ENCODE assay signal across 29 mouse cellular contexts in the genomic region with DNA sequence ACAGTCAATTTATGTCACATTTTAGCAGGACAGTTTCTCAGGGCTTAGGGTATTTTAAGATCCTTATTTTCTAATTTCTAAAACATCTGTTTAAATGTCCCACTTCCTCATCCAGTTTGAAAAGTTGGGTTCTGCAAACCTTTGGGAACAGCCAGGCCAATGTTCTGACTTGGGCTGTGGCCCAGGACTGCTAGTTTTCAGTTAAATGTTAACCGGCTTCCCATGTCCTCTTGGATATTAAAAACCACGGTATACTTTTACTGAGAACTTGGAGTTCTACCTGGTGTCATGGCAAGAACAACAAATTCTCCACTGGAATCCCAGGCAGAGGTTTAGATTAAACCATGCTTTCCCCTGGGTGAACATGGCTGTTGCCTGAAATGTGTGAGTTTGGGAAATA.
DNase-seq lines count a peak whose midpoint lies in the region; ATAC-seq and TF ChIP-seq lines count a peak whose summit lies in the region.
"Had no signal": no experiment of that assay in that cellular context is flagged by ENCODE, and none has a peak within 500 bp of the region (broad histone marks: within the 10 kb centered on the region; RNA-seq: fewer than 3 reads in every experiment).

No protein-coding gene starts in this region.

- H3K27ac ChIP-seq in gastrocnemius, adult 2 months, result peak overlapping the region; percentile 67
- H3K27ac ChIP-seq in kidney, adult 2 months (ENCODE audit: insufficient read depth, low read depth, low read length), result no peak overlapping the region; the same call in 1 of the 2 replicates
- H3K27ac ChIP-seq in liver, adult 2 months (replicated peaks; ENCODE audit: insufficient read depth, low read depth, low read length), result no peak overlapping the region
- H3K27ac ChIP-seq in liver, embryonic 12.5 days, result no peak overlapping the region
- H3K27ac ChIP-seq: embryonic facial prominence, embryonic 12.5 days; embryonic facial prominence, embryonic 15.5 days; heart, embryonic 15.5 days; hindbrain, embryonic 10.5 days; hindbrain, embryonic 13.5 days had no signal

- H3K4me3 ChIP-seq in gastrocnemius, adult 2 months, result no peak overlapping the region
- no peak overlapping the region for H3K4me3 ChIP-seq in kidney, adult 2 months (ENCODE audit: insufficient read depth, low read depth, low read length)
- no peak overlapping the region for H3K4me3 ChIP-seq in liver, adult 2 months (ENCODE audit: insufficient read depth, low read depth, low read length)
- H3K4me3 ChIP-seq in liver, embryonic 12.5 days, result no peak overlapping the region
- H3K4me3 ChIP-seq: embryonic facial prominence, embryonic 12.5 days; embryonic facial prominence, embryonic 15.5 days; heart, embryonic 12.5 days; heart, embryonic 15.5 days; hindbrain, embryonic 10.5 days; hindbrain, embryonic 13.5 days had no signal

- TF ChIP-seq POLR2A in kidney, adult 2 months (IDR thresholded peaks at IDR 0.05; ENCODE audit: low read depth, low read length), result no peak
- no peak for TF ChIP-seq POLR2A in liver, adult 2 months (IDR thresholded peaks at IDR 0.05; ENCODE audit: extremely low read depth, insufficient read depth, low read length)

- H3K9me3 ChIP-seq in liver, embryonic 12.5 days (replicated peaks), result no peaks in the 10 kb centered on the region
- H3K9me3 ChIP-seq: embryonic facial prominence, embryonic 12.5 days; embryonic facial prominence, embryonic 15.5 days; G1E; heart, embryonic 12.5 days; heart, embryonic 15.5 days; hindbrain, embryonic 10.5 days; hindbrain, embryonic 13.5 days had no signal

- no peaks in the 10 kb centered on the region; the same call in 1 of the 2 replicates for H3K27me3 ChIP-seq in kidney, adult 2 months (replicated peaks; ENCODE audit: control insufficient read depth, insufficient read depth, low read length)
- no peaks in the 10 kb centered on the region for H3K27me3 ChIP-seq in liver, adult 2 months (ENCODE audit: control insufficient read depth, insufficient read depth, low read length)
- H3K27me3 ChIP-seq in liver, embryonic 12.5 days (replicated peaks), result no peaks in the 10 kb centered on the region
- H3K27me3 ChIP-seq: CH12.LX; embryonic facial prominence, embryonic 12.5 days; embryonic facial prominence, embryonic 15.5 days; heart, embryonic 12.5 days; heart, embryonic 15.5 days; hindbrain, embryonic 13.5 days; Patski had no signal

- no peak for ATAC-seq in liver, embryonic 12.5 days
- ATAC-seq: forebrain, embryonic 14.5 days; forebrain, postnatal 0 days; hindbrain, embryonic 16.5 days; Patski had no signal

- H3K9ac ChIP-seq in liver, adult 2 months (ENCODE audit: low read depth, low read length), result no peak overlapping the region
- no peak overlapping the region for H3K9ac ChIP-seq in liver, embryonic 12.5 days
- H3K9ac ChIP-seq: embryonic facial prominence, embryonic 12.5 days; embryonic facial prominence, embryonic 15.5 days; forebrain, postnatal 0 days; heart, embryonic 12.5 days; heart, embryonic 15.5 days; hindbrain, embryonic 13.5 days had no signal

- intact Hi-C loops in gastrocnemius, adult 2 months (cut with DNase I), result no loop called here
- intact Hi-C loops in gastrocnemius, postnatal 14 days (cut with DNase I; ENCODE audit: low total_unique reads), result no loop called here

- no peaks in the 10 kb centered on the region for H3K36me3 ChIP-seq in kidney, adult 2 months (ENCODE audit: control insufficient read depth, insufficient read depth, low read length)
- H3K36me3 ChIP-seq in liver, adult 2 months (ENCODE audit: control insufficient read depth, insufficient read depth, low read length), result no peaks in the 10 kb centered on the region
- H3K36me3 ChIP-seq in liver, embryonic 12.5 days, result no peaks in the 10 kb centered on the region
- H3K36me3 ChIP-seq: embryonic facial prominence, embryonic 12.5 days; embryonic facial prominence, embryonic 15.5 days; G1E; heart, embryonic 12.5 days; heart, embryonic 15.5 days; hindbrain, embryonic 10.5 days; hindbrain, embryonic 13.5 days had no signal

- peaks cover 14% of the 10 kb centered on the region for H3K4me1 ChIP-seq in kidney, adult 2 months (ENCODE audit: control insufficient read depth, insufficient read depth, low read length)
- peaks cover 3% of the 10 kb centered on the region; the same call in 1 of the 2 replicates for H3K4me1 ChIP-seq in liver, adult 2 months (ENCODE audit: control insufficient read depth, insufficient read depth, low read length)
- no peaks in the 10 kb centered on the region for H3K4me1 ChIP-seq in liver, embryonic 12.5 days
- H3K4me1 ChIP-seq: embryonic facial prominence, embryonic 12.5 days; embryonic facial prominence, embryonic 15.5 days; heart, embryonic 12.5 days; heart, embryonic 15.5 days; hindbrain, embryonic 10.5 days; hindbrain, embryonic 13.5 days had no signal

- H3K79me2 ChIP-seq in liver, adult 2 months (ENCODE audit: control insufficient read depth, insufficient read depth, low read length), result no peaks in the 10 kb centered on the region

- no peak overlapping the region for H3K4me2 ChIP-seq in liver, embryonic 12.5 days
- H3K4me2 ChIP-seq: embryonic facial prominence, embryonic 12.5 days; embryonic facial prominence, embryonic 15.5 days; heart, embryonic 12.5 days; heart, embryonic 15.5 days; hindbrain, embryonic 13.5 days had no signal

- DNase-seq in gastrocnemius, adult 2 months, result peak; percentile 56
- no peak for DNase-seq in gastrocnemius, postnatal 14 days
- peak; percentile 83 for DNase-seq in kidney, adult 2 months
- DNase-seq in kidney, postnatal 4 days, result no peak
- peak; percentile 75 for DNase-seq in liver, adult 2 months (ENCODE audit: extremely low read depth, low read depth, low spot score)
- DNase-seq in skeletal muscle tissue, adult 2 months (ENCODE audit: low read depth, low spot score), result peak; percentile 30
- no peak for DNase-seq in layer of hippocampus, adult 18-20 months (ENCODE audit: low spot score in 2 of 2)
- DNase-seq: adrenal gland, postnatal 10 days; adrenal gland, postnatal 36 days; B cell, adult 2 months; cerebellum, adult 18-20 months; cerebellum, adult 9-10 months; cerebellum, postnatal 25 days; forebrain, postnatal 0 days; gastrocnemius, postnatal 25 days; heart, postnatal 10 days; heart, postnatal 36 days had no signal

- 37% methylated on average over 2 of the region's 2 CpGs for WGBS in kidney, adult 2 months
- WGBS in liver, adult 2 months, result 26% methylated on average over 2 of the region's 2 CpGs
- WGBS in liver, embryonic 12.5 days (ENCODE audit: insufficient replicate concordance), result 79% methylated on average over 2 of the region's 2 CpGs

- no peak for TF ChIP-seq CTCF in gastrocnemius, adult 2 months (IDR thresholded peaks at IDR 0.05)
- no peak for TF ChIP-seq CTCF in kidney, adult 2 months (conservative IDR thresholded peaks at IDR 0.05; ENCODE audit: insufficient read depth, insufficient read length, low read depth, low read length)
- TF ChIP-seq CTCF in liver, adult 2 months (IDR thresholded peaks at IDR 0.05; ENCODE audit: low read depth, low read length), result no peak

Comparison
In these comparisons a context has a peak if more than half of its experiments do, and no peak if none do; other contexts are left out.
1. DNase-seq: peak in gastrocnemius, adult 2 months (single experiment), kidney, adult 2 months (single experiment), liver, adult 2 months (single experiment) and skeletal muscle tissue, adult 2 months (single experiment); none in gastrocnemius, postnatal 14 days (single experiment), kidney, postnatal 4 days (0 of 2) and layer of hippocampus, adult 18-20 months (0 of 2).